Mouse (Mus musculus) MEL (cell line): ENCODE results near the gene Anapc10.

Source experiments
- CHD1 ChIP-seq: IDR thresholded peaks from 2 replicates; pipeline ENCODE4 v1.6.1; 2012; ENCODE audit warnings: low read depth, mild to moderate bottlenecking, inconsistent platforms, low read length, improper control_type of control experiment
- CTCF ChIP-seq, 3 experiments: IDR thresholded peaks in 2 of 3; conservative IDR thresholded peaks in 1 of 3; 2 replicates each; pipeline ENCODE4 v1.5.1; 2011 to 2012; ENCODE audit warnings: low read length in 3 of 3, low read depth in 2 of 3, mild to moderate bottlenecking in 2 of 3, improper control_type of control experiment in 1 of 3, inconsistent platforms in 1 of 3, mixed read lengths in 1 of 3, moderate library complexity in 1 of 3; ENCODE audit not compliant: control insufficient read depth in 1 of 3, insufficient read depth in 1 of 3, poor library complexity in 1 of 3, severe bottlenecking in 1 of 3
- EP300 ChIP-seq, 2 experiments: IDR thresholded peaks; 2 replicates each; pipeline ENCODE4 v1.6.1; 2011; ENCODE audit warnings: improper control_type of control experiment in 2 of 2, low read length in 2 of 2, low read depth in 1 of 2, mild to moderate bottlenecking in 1 of 2
- KAT2A ChIP-seq: conservative IDR thresholded peaks from 2 replicates; pipeline ENCODE4 v1.6.1; 2012; ENCODE audit warnings: low read depth, low read length, improper control_type of control experiment, inconsistent platforms
- MYC ChIP-seq: IDR thresholded peaks from 2 replicates; pipeline ENCODE4 v1.6.1; 2011; ENCODE audit warnings: low read depth, mild to moderate bottlenecking, low read length, improper control_type of control experiment, moderate library complexity
- POLR2A ChIP-seq, 2 experiments: IDR thresholded peaks; 2 replicates each; pipeline ENCODE4 v1.6.1; 2011 to 2012; ENCODE audit warnings: low read length in 2 of 2, mild to moderate bottlenecking in 2 of 2, control low read depth in 1 of 2, improper control_type of control experiment in 1 of 2, low read depth in 1 of 2, moderate library complexity in 1 of 2; ENCODE audit not compliant: control insufficient read depth in 1 of 2, insufficient read depth in 1 of 2, poor library complexity in 1 of 2
- USF2 ChIP-seq, 2 experiments: IDR thresholded peaks; 2 replicates each; pipeline ENCODE4 v1.6.1; 2011 to 2012; ENCODE audit warnings: improper control_type of control experiment in 2 of 2, low read length in 2 of 2, borderline replicate concordance in 1 of 2, inconsistent platforms in 1 of 2, low read depth in 1 of 2, mild to moderate bottlenecking in 1 of 2; ENCODE audit not compliant: insufficient read depth in 1 of 2

GRCm38 (mm10) chr8:79796690-79797089 lies 85.1 kb downstream of the Anapc10 start:
- no peak for TF ChIP-seq CTCF (IDR thresholded peaks at IDR 0.05 in 2 of 3, conservative IDR thresholded peaks at IDR 0.05 in 1 of 3; ENCODE audit: control insufficient read depth in 1 of 3, insufficient read depth in 1 of 3, low read depth in 2 of 3, low read length in 3 of 3, poor library complexity in 1 of 3, severe bottlenecking in 1 of 3)
- no peak for TF ChIP-seq EP300 (IDR thresholded peaks at IDR 0.05; ENCODE audit: low read depth in 1 of 2, low read length in 2 of 2)
- no peak for TF ChIP-seq POLR2A (IDR thresholded peaks at IDR 0.05; ENCODE audit: control insufficient read depth in 1 of 2, insufficient read depth in 1 of 2, low read depth in 1 of 2, low read length in 2 of 2, poor library complexity in 1 of 2)
- TF ChIP-seq MYC = no peak
- TF ChIP-seq CHD1 = no peak
- no peak for TF ChIP-seq USF2 (IDR thresholded peaks at IDR 0.05; ENCODE audit: borderline replicate concordance in 1 of 2, insufficient read depth in 1 of 2, low read depth in 1 of 2, low read length in 2 of 2)
- no peak for TF ChIP-seq KAT2A
